Mouse (Mus musculus) kidney, embryonic 14.5 days (tissue): ENCODE data around the gene Sowahd. TPM values are rescaled to one million over a fixed set of nuclear protein-coding genes. Genes with fewer than 3 reads are reported as not detected.
A peak's percentile ranks its signal among the peaks of the same experiment; 100 is the strongest.
"Not testable (repeated sequence)": the region's sequence is repeated elsewhere in the genome, so short reads cannot be mapped to it uniquely, and the experiment has no call there.

Source experiments
- ATAC-seq: fragments of 200-750 bp; cut with Nextera tagmentation; 2 replicates; pipeline ENCODE4 v1.8.0; 2017; ENCODE audit warnings: moderate number of reproducible peaks, mild to moderate bottlenecking, moderate TSS enrichment, moderate library complexity; ENCODE audit not compliant: low FRiP score, low TSS enrichment
- H3K27ac ChIP-seq: fragments of 300-500 bp; sonication (generic); 2 replicates; pipeline ENCODE4 v1.5.1; 2014; ENCODE audit warnings: low read depth, mild to moderate bottlenecking, low read length, moderate library complexity, mixed read lengths
- H3K27me3 ChIP-seq: fragments of 300-500 bp; sonication (generic); 2 replicates; pipeline ENCODE4 v1.6.1; 2014; ENCODE audit warnings: mild to moderate bottlenecking, low read length; ENCODE audit not compliant: control insufficient read depth, insufficient read depth
- H3K36me3 ChIP-seq: fragments of 300-500 bp; sonication (generic); 2 replicates; pipeline ENCODE4 v1.6.1; 2014; ENCODE audit warnings: low read length, mixed read lengths; ENCODE audit not compliant: control insufficient read depth, insufficient read depth
- H3K4me1 ChIP-seq: fragments of 300-500 bp; sonication (generic); 2 replicates; pipeline ENCODE4 v1.6.1; 2014; ENCODE audit warnings: low read length, mixed read lengths; ENCODE audit not compliant: control insufficient read depth, insufficient read depth
- H3K4me2 ChIP-seq: fragments of 300-500 bp; sonication (generic); replicated peaks from 2 replicates; pipeline ENCODE4 v1.6.1; 2014; ENCODE audit warnings: low read depth, mild to moderate bottlenecking, low read length
- H3K4me3 ChIP-seq: fragments of 300-500 bp; sonication (generic); 2 replicates; pipeline ENCODE4 v1.5.1; 2014; ENCODE audit warnings: mild to moderate bottlenecking, low read length
- H3K9ac ChIP-seq: fragments of 300-500 bp; sonication (generic); 2 replicates; pipeline ENCODE4 v1.6.1; 2014; ENCODE audit warnings: low read depth, mild to moderate bottlenecking, low read length, moderate library complexity
- H3K9me3 ChIP-seq: fragments of 300-500 bp; sonication (generic); 2 replicates; pipeline ENCODE4 v1.6.1; 2016; ENCODE audit warnings: low read length; ENCODE audit not compliant: control insufficient read depth
- WGBS: fragments of 180-500 bp; shearing (Covaris S2); extraction: QIAGEN DNeasy Blood & Tissue Kit; methylation state at CpG from one replicate; pipeline ENCODE4 v1.1.7; 2014; 5-methylcytosine and 5-hydroxymethylcytosine counted together
- polyA plus RNA-seq: library from polyadenylated mRNA; unstranded; fragments of >200 nt; fragmentation: Nextera tagmentation; extraction: Ambion mirVana; gene quantifications from 2 replicates; pipeline ENCODE4 v1.2.1, GENCODE M21; 2014

Gene Sowahd
- polyA plus RNA-seq, 1 experiment from 2014 or later, result not detected

DNA sequence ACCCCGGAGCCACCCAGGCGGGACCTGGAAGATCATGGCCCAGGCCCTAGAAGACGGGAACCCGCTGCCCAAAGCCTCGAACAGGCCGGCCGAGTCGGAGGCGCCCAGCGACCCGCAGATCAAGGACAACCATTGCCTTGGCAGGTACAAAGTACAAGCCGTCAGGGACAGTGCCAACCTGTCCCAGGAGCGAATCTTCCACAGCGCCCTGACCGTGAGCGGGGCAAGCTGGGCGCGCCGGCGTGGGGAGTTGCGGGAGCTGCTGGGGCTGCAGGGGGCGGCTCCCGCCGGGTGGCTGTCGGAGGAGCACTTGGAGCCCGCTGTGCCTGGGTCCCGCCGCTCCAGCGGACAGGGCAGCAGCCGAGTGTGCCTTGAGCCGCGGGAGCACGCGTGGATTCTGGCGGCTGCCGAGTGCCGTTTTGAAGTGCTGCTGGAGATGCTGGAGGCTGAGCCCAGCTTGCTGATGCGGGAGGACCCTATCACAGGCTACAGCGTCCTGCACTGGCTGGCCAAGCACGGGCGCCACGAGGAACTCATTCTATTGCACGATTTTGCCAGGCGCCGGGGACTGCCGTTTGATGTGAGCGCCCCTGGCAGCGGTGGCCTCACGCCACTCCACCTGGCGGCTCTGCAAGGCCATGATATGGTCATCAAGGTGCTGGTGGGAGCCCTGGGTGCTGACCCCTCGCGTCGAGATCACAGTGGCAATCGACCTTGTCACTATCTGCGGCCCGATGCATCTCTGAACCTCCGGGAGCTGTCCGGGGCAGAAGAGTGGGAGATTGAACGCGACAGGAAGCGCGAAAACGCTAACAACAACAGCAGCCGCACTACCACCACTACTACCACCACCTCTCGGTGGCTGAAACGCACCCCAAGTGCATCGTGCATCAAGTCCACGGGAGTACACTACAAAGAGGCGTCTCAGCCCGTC lies 512 bp downstream of the Sowahd start:
- WGBS, result 22% methylated on average over 70 of the region's 70 CpGs
- no peak; the same call in 1 of the 2 replicates for ATAC-seq
- H3K27me3 ChIP-seq, result peaks cover 36% of the 10 kb centered on the region
- no peak overlapping the region; the same call in 1 of the 2 replicates for H3K9ac ChIP-seq
- H3K9me3 ChIP-seq, result no peaks in the 10 kb centered on the region
- peak overlapping the region; percentile 51 for H3K4me2 ChIP-seq
- H3K4me3 ChIP-seq, result peak overlapping the region; percentile 34
- no peaks in the 10 kb centered on the region for H3K36me3 ChIP-seq
- no peaks in the 10 kb centered on the region for H3K4me1 ChIP-seq
- no peak overlapping the region for H3K27ac ChIP-seq

DNA sequence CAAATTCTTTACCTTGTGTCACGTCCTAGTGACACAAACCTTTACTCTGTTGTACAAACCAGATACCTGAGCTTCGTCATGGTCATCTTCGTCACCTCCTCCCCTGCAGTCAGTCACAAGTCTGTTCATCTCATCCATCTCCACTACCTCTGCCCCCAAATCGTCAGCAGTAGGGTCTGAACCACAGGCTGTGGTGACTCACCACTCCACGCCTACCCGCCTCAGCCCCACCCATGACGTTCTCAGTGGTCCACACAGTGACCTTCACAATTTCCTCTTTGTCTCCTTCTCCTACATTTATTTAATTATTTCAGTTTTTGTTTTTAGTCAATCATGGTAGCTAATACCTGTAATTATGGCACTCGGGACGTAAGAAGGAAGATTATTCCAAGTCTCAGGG lies 15.3 kb downstream of the Sowahd start:
- no peak overlapping the region for H3K9ac ChIP-seq
- H3K4me2 ChIP-seq, result no peak overlapping the region
- no peaks in the 10 kb centered on the region for H3K9me3 ChIP-seq
- WGBS, result 83% methylated on average over 9 of the region's 9 CpGs
- H3K4me3 ChIP-seq, result no peak overlapping the region
- no peaks in the 10 kb centered on the region for H3K36me3 ChIP-seq
- ATAC-seq, result no peak
- H3K4me1 ChIP-seq, result no peaks in the 10 kb centered on the region
- H3K27me3 ChIP-seq, result no peaks in the 10 kb centered on the region
- H3K27ac ChIP-seq, result no peak overlapping the region

DNA sequence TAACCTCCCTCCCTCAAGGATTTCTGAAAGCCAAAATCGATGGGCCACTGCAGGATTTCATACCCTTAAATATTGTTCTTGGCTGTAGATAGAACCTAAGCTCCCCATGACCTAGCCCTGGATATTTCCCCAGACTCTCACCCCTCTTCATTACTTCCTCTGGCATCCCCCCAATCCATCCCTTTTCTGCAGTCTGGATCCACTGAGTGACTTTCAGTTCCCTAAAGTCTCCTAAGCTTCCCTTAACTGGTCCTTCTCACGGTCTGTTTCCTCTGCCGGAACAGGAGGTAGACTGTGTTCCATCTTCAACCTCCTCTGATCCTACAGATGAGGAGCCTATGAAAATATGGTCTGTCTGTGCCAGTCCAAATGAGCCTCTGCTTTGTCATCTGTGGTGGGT lies 18.7 kb downstream of the Sowahd start:
- 86% methylated on average over 3 of the region's 3 CpGs for WGBS
- Histone ChIP-seq H3K9ac (no peak overlapping the region), H3K27ac (no peak overlapping the region), H3K4me1 (no peaks in the 10 kb centered on the region), H3K36me3 (no peaks in the 10 kb centered on the region), H3K4me2 (no peak overlapping the region), H3K9me3 (no peaks in the 10 kb centered on the region), H3K27me3 (no peaks in the 10 kb centered on the region), H3K4me3 (no peak overlapping the region)
- no peak for ATAC-seq

DNA sequence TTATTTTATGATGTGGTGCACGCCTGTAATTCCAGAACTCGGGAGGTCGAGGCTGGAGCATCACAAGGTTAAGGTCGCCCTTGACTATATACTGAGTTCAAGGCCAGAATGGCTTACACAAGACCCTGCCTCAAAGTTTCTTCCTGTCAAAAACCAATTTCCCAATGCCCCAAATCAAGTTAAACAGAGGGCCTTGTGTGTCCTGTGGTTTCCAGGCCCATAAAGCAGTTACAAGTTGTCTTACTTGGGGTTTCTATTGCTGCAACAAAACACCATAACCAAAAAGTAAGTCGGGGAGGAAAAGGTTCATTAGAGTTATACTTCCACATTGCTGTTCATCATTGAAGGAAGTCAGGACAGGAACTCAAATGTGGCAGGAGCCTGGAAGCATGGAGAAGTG lies 20.1 kb downstream of the Sowahd start:
- H3K9ac ChIP-seq, result no peak overlapping the region
- no peaks in the 10 kb centered on the region for H3K4me1 ChIP-seq
- H3K36me3 ChIP-seq, result no peaks in the 10 kb centered on the region
- H3K27me3 ChIP-seq, result no peaks in the 10 kb centered on the region
- ATAC-seq, result no peak
- no peak overlapping the region for H3K27ac ChIP-seq
- no peak overlapping the region for H3K4me2 ChIP-seq
- no peaks in the 10 kb centered on the region for H3K9me3 ChIP-seq
- no peak overlapping the region for H3K4me3 ChIP-seq
- WGBS, result 80% methylated on average over 5 of the region's 5 CpGs

DNA sequence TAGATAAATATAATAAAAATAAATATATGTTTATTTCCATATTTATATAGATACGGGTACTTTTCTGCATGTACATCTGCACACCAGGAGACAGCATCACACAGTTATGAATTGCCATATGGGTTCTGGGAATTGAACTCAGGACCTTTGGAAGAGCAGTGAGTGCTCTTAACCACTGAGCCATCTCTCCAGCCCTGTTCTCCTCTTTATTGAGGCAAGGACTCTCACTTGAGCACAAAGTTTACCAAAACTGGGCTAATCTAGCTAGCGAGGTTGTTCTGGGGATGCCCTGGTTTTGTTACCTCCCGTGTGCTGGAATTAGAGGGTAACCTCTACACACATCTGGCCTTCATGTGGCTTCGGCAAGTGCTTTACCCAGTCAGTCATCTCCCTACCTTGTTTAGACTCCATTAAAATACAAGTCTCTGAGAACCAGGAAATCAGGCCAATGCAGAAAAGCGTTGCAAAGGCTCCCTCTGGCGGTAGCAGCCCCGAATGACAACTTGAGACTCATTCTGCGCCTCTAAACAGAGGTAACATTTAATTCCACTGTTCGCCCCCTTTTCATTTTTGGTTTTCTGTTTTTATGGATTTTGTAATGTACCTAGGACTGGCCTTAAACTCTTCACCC lies 25.7 kb downstream of the Sowahd start:
- 0 out of 2 replicates have a peak, but pooled peaks have one; percentile 24 for ATAC-seq
- H3K4me3 ChIP-seq, result no peak overlapping the region
- no peak overlapping the region for H3K27ac ChIP-seq

DNA sequence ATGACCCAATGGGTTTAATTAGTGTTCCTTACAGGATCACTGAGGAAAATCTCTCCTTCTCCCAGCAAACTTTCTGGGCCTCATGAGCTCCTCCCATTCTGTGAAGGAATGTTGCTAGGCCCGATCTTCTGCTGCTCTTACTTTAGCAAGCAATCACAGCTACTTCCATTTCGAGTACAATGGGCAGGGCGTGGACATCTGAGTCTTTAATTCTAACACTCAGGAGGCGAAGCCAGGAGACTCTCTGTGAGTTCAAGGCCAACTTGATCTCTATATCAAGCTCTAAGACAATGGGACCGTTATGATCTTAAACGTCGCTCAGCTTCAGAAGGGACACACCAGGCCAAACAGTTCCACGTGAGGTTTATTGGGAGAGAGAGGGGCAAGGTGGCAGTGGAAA lies 28.0 kb downstream of the Sowahd start:
- WGBS, result 76% methylated on average over 8 of the region's 8 CpGs
- H3K9ac ChIP-seq, result no peak overlapping the region
- no peaks in the 10 kb centered on the region for H3K27me3 ChIP-seq
- no peak for ATAC-seq
- no peak overlapping the region for H3K4me3 ChIP-seq
- no peaks in the 10 kb centered on the region for H3K9me3 ChIP-seq
- no peak overlapping the region for H3K4me2 ChIP-seq
- H3K27ac ChIP-seq, result no peak overlapping the region
- peaks cover 2% of the 10 kb centered on the region; the same call in 1 of the 2 replicates for H3K36me3 ChIP-seq
- no peaks in the 10 kb centered on the region for H3K4me1 ChIP-seq

More for the DNA sequence above, 25.7 kb downstream of the Sowahd start:
- no peaks in the 10 kb centered on the region for H3K9me3 ChIP-seq
- WGBS, result 35% methylated on average over 9 of the region's 9 CpGs
- no peaks in the 10 kb centered on the region for H3K27me3 ChIP-seq
- no peak overlapping the region for H3K4me2 ChIP-seq
- no peaks in the 10 kb centered on the region for H3K36me3 ChIP-seq
- H3K9ac ChIP-seq, result no peak overlapping the region
- H3K4me1 ChIP-seq, result no peaks in the 10 kb centered on the region

DNA sequence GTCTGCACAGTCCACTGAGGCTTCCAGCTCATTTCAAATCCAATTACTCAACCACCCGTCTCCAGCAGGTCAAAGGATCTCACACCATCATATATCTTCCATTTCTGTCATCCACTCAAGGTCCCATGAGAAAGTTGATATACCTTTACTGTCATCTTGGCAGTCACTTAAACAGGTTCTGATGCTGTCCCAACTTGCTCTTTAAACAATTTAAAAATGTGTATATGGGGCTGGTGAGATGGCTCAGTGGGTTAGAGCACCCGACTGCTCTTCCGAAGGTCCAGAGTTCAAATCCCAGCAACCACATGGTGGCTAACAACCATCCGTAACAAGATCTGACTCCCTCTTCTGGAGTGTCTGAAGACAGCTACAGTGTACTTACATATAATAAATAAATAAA lies 31.7 kb downstream of the Sowahd start:
- not testable (repeated sequence) for H3K9me3 ChIP-seq, H3K4me3 ChIP-seq, H3K4me1 ChIP-seq, ATAC-seq, H3K27ac ChIP-seq, H3K9ac ChIP-seq, H3K4me2 ChIP-seq, H3K27me3 ChIP-seq
- 54% methylated on average over 3 of the region's 4 CpGs for WGBS
- H3K36me3 ChIP-seq, result peaks cover 15% of the 10 kb centered on the region; the same call in 1 of the 2 replicates

DNA sequence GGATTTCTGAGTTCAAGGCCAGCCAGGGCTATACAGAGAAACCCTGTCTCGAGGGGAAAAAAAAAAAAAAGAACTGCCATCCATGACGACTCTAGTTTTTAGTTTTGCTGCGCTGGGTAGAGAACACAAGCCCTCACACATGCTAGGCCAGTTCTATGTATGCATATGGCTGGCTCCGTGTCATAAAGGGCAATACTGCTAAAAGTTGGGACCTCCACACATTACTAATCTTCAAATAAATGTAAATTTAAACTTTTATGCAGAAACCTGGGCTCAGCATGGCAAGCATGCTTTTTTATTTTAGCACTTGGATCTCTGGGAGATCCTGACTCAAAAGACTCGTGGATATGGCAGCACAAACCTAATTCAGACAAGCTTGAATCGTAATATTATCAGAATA lies 32.5 kb downstream of the Sowahd start:
- no peak overlapping the region for H3K27ac ChIP-seq
- H3K4me2 ChIP-seq, result no peak overlapping the region
- H3K27me3 ChIP-seq, result no peaks in the 10 kb centered on the region
- WGBS, result 62% methylated on average over 6 of the region's 6 CpGs
- H3K9me3 ChIP-seq, result no peaks in the 10 kb centered on the region
- H3K36me3 ChIP-seq, result peaks cover 15% of the 10 kb centered on the region; the same call in 1 of the 2 replicates
- no peak overlapping the region for H3K4me3 ChIP-seq
- no peak for ATAC-seq
- H3K4me1 ChIP-seq, result no peaks in the 10 kb centered on the region
- no peak overlapping the region for H3K9ac ChIP-seq
